Comparison of ENCODE assay signal across 14 mouse cellular contexts in genomic region chr1:87645041-87645440, GRCm38 (mm10). TPM values are rescaled to one million over a fixed set of nuclear protein-coding genes. Genes with fewer than 3 reads are reported as not detected.
DNase-seq lines count a peak whose midpoint lies in the region; ATAC-seq and TF ChIP-seq lines count a peak whose summit lies in the region.
"Had no signal": no experiment of that assay in that cellular context is flagged by ENCODE, and none has a peak within 500 bp of the region (broad histone marks: within the 10 kb centered on the region; RNA-seq: fewer than 3 reads in every experiment).

No protein-coding gene starts in this region.

- H3K9me3 ChIP-seq in kidney, embryonic 16.5 days (ENCODE audit: low read length), result no peaks in the 10 kb centered on the region
- H3K9me3 ChIP-seq: embryonic facial prominence, embryonic 13.5 days; limb, embryonic 15.5 days had no signal

- no peaks in the 10 kb centered on the region for H3K36me3 ChIP-seq in kidney, adult 2 months (ENCODE audit: control insufficient read depth, insufficient read depth, low read length)
- H3K36me3 ChIP-seq in kidney, embryonic 16.5 days (ENCODE audit: insufficient read depth, low read length), result no peaks in the 10 kb centered on the region
- H3K36me3 ChIP-seq in macrophage (ENCODE audit: inconsistent target), result peaks cover 26% of the 10 kb centered on the region; the same call in 1 of the 2 replicates
- H3K36me3 ChIP-seq: embryonic facial prominence, embryonic 13.5 days; limb, embryonic 15.5 days had no signal

- H3K4me3 ChIP-seq in kidney, adult 2 months (ENCODE audit: insufficient read depth, low read depth, low read length), result no peak overlapping the region
- no peak overlapping the region for H3K4me3 ChIP-seq in kidney, embryonic 16.5 days (ENCODE audit: low read length)
- no peak overlapping the region for H3K4me3 ChIP-seq in macrophage (ENCODE audit: inconsistent target)
- H3K4me3 ChIP-seq: embryonic facial prominence, embryonic 13.5 days; limb, embryonic 15.5 days had no signal

- no peak overlapping the region for H3K4me2 ChIP-seq in kidney, embryonic 16.5 days (replicated peaks; ENCODE audit: low read depth, low read length)
- H3K4me2 ChIP-seq: embryonic facial prominence, embryonic 13.5 days; heart, embryonic 11.5 days; limb, embryonic 15.5 days had no signal

- WGBS in kidney, adult 2 months, result 60% methylated on average over 7 of the region's 7 CpGs
- WGBS in kidney, embryonic 16.5 days, result 77% methylated on average over 7 of the region's 7 CpGs
- 72% methylated on average over 6 of the region's 7 CpGs for WGBS in macrophage (ENCODE audit: missing documents)

- peak; percentile 43 for DNase-seq in kidney, adult 2 months
- DNase-seq in ovary, adult 18-20 months (ENCODE audit: low spot score), result peak; percentile 79
- DNase-seq in ovary, postnatal 14 days (ENCODE audit: low spot score), result no peak
- peak; percentile 42 for DNase-seq in adrenal gland, postnatal 25 days
- no peak for DNase-seq in thymus, postnatal 14 days
- no peak for DNase-seq in T-cell, adult 2 months (ENCODE audit: low spot score)
- DNase-seq: lung, postnatal 14 days had no signal

- TF ChIP-seq CTCF in kidney, adult 2 months (conservative IDR thresholded peaks at IDR 0.05; ENCODE audit: insufficient read depth, insufficient read length, low read depth, low read length), result no peak

- peaks cover 95% of the 10 kb centered on the region for H3K79me2 ChIP-seq in macrophage (ENCODE audit: inconsistent target)

- no peak for TF ChIP-seq POLR2A in kidney, adult 2 months (IDR thresholded peaks at IDR 0.05; ENCODE audit: low read depth, low read length)

- no peak for ATAC-seq in kidney, embryonic 16.5 days (ENCODE audit: low FRiP score, low TSS enrichment)
- ATAC-seq: intestine, embryonic 16.5 days; Patski had no signal

- H3K9ac ChIP-seq in kidney, embryonic 16.5 days (replicated peaks; ENCODE audit: low read length), result no peak overlapping the region
- H3K9ac ChIP-seq: embryonic facial prominence, embryonic 13.5 days; limb, embryonic 15.5 days had no signal

- no peaks in the 10 kb centered on the region for H3K4me1 ChIP-seq in kidney, adult 2 months (ENCODE audit: control insufficient read depth, insufficient read depth, low read length)
- no peaks in the 10 kb centered on the region for H3K4me1 ChIP-seq in kidney, embryonic 16.5 days (ENCODE audit: insufficient read depth, low read length)
- H3K4me1 ChIP-seq: embryonic facial prominence, embryonic 13.5 days; limb, embryonic 15.5 days had no signal

- no peaks in the 10 kb centered on the region for H3K27me3 ChIP-seq in kidney, adult 2 months (replicated peaks; ENCODE audit: control insufficient read depth, insufficient read depth, low read length)
- no peaks in the 10 kb centered on the region for H3K27me3 ChIP-seq in kidney, embryonic 16.5 days (ENCODE audit: insufficient read depth, low read length)
- H3K27me3 ChIP-seq: embryonic facial prominence, embryonic 13.5 days; limb, embryonic 15.5 days; Patski had no signal

- peak overlapping the region; percentile 18; the same call in 1 of the 2 replicates for H3K27ac ChIP-seq in kidney, adult 2 months (ENCODE audit: insufficient read depth, low read depth, low read length)
- H3K27ac ChIP-seq in kidney, embryonic 16.5 days (ENCODE audit: low read length), result no peak overlapping the region
- H3K27ac ChIP-seq in macrophage, result 0 out of 2 replicates have a peak overlapping the region, but pooled peaks have one; percentile 2
- H3K27ac ChIP-seq: embryonic facial prominence, embryonic 13.5 days; limb, embryonic 15.5 days had no signal

RNA-seq across cellular contexts. Expression of gene Inpp5d, which starts 24.9 kb away (rescaled TPM):
- 18.6 and 20.0 TPM in 2 replicates for polyA plus RNA-seq in kidney, adult 2 months (2012; rRNA removed)
- 8.6 and 9.1 TPM in 2 replicates for polyA plus RNA-seq in kidney, embryonic 16.5 days (2015; fragmentation: Nextera tagmentation; extraction: Ambion mirVana)
- 7.9 and 17.4 TPM in 2 replicates for total RNA-seq in adrenal gland, postnatal 25 days (2021)
- 100 to 1,000 TPM in 23 of 26 experiments, 10 to 100 TPM in 3; 27.7 to 953 (median 662) TPM for total RNA-seq in macrophage (2018; cell fraction: chromatin; rRNA removed)
- 100 to 1,000 TPM in 25 of 26 experiments, 10 to 100 TPM in 1; 98.1 to 214 (median 175) TPM for total RNA-seq in macrophage (2018; cell fraction: cytosol; rRNA removed)
- total RNA-seq in macrophage (2018; cell fraction: nucleus; rRNA removed), result 100 to 1,000 TPM in 22 of 26 experiments, 10 to 100 TPM in 4; 36.2 to 581 (median 315) TPM
- polyA plus RNA-seq in macrophage (2018), result 176 to 213 TPM (median 185 TPM) in 3 replicates

Comparison
In these comparisons a context has a peak if more than half of its experiments do, and no peak if none do; other contexts are left out.
1. DNase-seq: peak in kidney, adult 2 months (single experiment), ovary, adult 18-20 months (single experiment) and adrenal gland, postnatal 25 days (single experiment); none in ovary, postnatal 14 days (single experiment), thymus, postnatal 14 days (single experiment) and T-cell, adult 2 months (single experiment).